Mouse (Mus musculus) brain, embryonic 18.5 days (tissue): Measurements from ENCODE around the gene Adssl1.

Experiments
- DNase-seq: peaks from one replicate; pipeline ENCODE4 v3.0.0-alpha.2; 2012; ENCODE audit warnings: low read depth, low spot score

Adssl1 gene

GRCm38 (mm10) chr12:112619686-112620353, at the start of gene Adssl1:
Adssl1 (plus strand) TSS chr12:112620045.
- DNase-seq = no peak

DNA sequence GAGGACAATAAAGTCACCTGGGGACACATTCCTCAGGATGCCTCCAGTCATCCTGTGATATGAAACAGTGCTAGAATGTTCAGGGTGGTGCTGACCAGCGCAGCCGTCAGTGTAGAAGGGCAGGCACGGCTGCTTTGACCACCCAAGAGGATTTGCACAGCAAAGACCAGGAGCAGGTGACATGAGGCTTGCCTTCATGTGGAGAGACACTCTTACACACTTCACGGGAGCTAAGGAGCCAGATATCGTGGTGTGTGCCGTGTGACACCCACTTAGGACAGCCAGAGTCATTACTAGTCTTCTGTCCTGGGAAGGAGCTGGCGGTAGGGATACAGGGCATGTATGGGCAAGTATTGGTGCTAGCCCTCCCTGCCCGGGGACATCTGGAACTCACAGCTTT, 49.7 kb upstream of the Adssl1 start:
- DNase-seq = no peak

- no peak for DNase-seq
These were observed 48.8 kb upstream of the Adssl1 start for GRCm38 (mm10) chr12:112571064-112571463.

DNA sequence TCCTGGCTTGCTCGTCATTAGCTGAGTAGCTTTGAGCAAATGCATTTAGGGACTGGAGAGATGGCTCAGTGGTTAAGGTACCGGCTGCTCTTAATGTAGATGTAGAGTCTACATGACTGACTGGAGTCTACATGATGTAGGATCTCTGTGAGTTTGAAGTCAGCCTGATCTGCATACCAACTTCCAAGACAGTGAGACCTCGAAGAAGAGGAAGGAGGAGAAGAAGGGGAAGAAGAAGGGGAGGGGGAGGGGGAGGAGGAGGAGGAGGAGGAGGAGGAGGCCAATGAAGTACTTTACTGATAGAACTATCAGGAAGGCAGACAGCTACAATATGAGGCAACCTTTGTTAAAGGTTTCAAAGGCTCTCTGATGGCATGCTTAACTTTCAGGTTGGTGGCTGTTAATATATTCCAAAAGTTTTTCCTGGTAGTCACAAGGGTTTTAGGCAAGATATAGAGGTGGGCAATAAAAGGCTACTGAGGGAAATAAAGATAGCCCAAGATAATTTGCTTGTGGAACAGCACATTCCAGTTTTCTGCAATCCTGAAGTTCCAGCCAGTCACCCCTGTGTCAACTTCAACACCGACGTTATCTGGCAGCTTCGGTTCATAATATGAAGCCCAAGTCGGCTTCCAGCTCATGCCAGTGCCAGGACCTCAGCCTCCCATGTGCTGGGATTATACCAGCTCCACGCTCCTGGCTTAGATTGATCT, 44.4 kb upstream of the Adssl1 start:
- no peak for DNase-seq

DNA sequence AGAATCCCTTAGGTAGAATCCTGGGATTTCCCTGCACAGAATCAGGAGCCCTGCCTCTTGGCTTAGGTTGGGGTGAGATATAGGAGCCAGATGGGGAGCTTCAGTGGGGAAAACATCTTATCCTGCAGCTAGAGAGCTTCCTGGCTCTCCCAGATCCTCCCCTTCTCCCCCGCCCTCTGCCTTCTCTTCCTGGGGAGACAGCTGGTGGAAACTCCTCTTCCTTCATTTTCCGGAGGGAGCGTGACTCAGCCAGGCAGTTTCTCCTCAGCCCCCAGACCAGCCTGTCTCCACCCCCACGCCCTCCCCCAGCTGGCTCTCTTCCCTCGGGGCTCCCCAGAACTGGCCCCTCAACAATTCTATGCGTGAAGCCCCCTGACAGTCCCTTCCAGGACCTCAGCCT, 43.5 kb upstream of the Adssl1 start:
- DNase-seq = no peak

DNA sequence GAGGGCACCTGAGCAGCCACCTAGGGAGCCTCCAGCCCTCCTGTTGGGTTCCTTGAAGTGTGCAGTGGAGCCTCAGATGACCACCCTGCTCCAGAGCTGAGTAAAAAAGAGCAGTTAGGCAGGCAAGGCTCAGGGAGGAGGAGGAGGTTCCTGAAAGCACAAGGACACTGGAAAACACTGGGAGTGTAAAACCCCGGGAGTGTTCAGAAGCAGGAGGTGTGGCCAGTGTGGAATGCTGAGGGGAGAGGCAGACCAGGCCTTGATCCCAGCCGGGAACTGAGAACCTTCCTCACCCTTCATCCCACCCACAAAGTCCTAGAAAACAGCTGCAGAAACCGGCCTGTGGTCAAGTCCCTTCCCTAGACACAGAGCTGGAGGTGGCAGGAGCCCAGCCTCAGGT, 43.1 kb upstream of the Adssl1 start:
- DNase-seq = no peak

DNA sequence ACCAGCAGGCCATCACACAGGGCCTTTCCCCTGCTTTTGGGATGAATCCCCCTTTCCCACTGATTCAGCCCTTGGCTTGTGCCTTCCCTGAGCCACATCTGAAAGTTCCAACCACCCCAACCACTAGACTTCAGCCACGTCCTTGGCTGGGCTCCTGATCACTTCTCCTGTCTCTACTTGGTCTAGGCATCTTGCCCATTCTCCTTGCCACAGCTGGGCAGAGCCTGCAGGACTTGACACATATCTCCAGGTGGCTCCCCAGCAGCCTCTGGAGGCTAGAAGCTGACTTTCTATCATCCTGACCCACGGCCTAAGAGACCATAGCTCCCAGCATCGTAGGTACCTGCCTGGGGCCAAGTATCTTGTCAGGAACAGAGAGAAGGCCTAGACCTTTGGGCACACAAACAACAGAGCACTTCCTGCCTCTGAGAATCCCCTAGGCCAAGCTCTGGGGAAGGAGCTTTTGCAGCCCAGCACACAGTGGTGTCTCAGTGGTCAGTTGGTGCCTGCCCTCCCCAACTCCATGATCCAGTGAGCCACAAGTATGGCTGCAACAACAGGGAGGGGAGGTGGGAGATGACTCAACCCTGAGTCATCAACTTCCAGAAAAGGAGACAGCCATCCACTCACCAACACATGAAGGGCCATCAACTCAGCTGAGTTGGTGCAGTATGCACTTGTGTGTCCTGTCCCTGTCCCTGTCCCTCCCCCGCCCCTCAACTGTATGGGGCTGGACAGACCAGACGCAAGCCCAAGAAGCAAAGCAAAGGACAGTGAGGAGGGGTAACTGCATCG, 41.4 kb upstream of the Adssl1 start:
- DNase-seq = no peak

- DNase-seq = no peak
These were observed 40.4 kb upstream of the Adssl1 start for GRCm38 (mm10) chr12:112579430-112579829.

GRCm38 (mm10) chr12:112579926-112580325, 39.9 kb upstream of the Adssl1 start:
- no peak for DNase-seq

DNA sequence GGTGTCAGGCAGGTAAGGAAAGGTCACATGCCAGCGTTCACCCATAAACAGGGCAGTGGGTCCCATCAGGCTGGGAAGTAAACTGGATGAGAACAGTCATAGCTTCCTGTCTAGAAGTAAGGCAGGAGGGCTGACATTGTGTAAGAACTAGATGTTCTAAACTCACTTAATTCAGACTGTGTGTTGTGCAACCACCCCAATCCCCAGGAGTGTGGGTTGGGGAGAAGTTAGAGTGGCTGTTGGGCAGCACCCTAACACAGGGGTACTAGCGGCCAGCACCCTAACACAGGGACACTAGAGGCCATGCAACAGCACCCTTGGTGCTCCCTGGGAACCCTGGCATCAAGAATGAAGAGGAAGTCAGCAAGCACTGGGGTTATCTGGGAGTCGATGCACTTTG, 38.7 kb upstream of the Adssl1 start:
- no peak for DNase-seq

DNA sequence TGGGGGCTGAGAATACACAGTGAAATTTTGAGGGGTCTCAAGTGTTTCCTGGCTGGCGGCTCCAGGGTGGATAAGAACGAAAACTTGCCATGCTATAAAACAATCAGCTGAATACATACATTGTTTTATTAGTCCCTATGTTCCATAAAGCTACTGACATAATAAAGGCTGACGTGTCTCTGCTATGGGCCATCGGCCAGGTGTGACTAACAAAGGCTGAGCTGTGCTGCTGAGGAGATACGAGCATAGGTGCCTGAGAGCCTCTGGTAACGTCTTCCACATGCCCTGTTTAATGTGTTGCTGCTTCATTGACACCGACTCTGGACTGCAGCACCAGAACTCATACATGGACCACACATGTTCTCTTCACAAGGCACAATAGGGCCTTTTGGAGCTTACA, 34.9 kb upstream of the Adssl1 start:
- DNase-seq = no peak

GRCm38 (mm10) chr12:112585924-112586538, 33.8 kb upstream of the Adssl1 start:
- no peak for DNase-seq

DNA sequence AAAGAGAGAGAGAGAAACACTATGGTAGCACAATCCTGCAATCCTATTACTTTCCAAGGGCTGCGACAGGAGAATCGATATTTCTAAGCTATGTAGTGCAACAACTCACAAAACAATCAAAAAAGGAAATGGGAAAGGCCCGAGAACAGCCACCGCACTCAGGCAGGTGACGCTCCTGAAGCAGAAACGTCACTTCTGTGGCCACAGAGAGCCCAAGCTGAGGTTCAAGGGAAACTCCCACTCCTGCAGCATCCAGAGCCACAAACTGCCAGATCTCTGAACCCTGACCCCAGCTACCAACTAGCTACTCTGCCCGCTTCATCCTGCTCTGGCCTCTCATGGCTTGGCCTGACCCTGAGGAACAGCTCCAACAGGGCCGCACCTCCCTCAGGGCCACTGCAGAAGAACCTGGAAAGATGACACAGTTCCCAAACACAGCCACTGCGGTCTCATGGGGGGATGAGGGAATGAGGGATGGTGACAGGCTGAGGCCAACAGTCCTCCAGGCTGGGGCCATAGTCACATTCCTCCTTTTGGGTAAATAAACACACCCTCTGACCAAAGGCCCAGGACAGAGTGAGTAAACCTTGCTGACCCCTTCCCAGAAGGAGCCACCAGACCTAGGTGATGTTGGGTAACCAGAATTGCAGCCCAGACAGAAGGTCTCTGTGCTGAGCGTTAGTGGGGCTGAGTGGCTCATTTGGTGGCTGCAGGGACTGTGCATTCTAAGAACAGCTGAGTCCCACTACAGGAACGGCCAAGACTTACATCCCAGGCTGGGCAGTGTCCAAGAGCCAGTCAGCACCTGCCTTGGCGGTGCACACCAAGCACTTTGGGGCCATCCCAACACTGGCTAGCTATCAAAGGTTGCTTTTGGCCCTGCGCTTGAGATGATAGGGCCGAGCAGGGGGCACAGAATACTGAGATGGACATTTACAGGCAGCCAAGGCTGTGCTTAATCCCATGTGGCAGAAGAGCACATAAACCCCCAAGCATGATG, 32.4 kb upstream of the Adssl1 start:
- DNase-seq = no peak

GRCm38 (mm10) chr12:112588426-112589256, 31.2 kb upstream of the Adssl1 start, which contains the start of gene Inf2:
Inf2 (plus strand) TSS chr12:112588784.
- DNase-seq = no peak

DNA sequence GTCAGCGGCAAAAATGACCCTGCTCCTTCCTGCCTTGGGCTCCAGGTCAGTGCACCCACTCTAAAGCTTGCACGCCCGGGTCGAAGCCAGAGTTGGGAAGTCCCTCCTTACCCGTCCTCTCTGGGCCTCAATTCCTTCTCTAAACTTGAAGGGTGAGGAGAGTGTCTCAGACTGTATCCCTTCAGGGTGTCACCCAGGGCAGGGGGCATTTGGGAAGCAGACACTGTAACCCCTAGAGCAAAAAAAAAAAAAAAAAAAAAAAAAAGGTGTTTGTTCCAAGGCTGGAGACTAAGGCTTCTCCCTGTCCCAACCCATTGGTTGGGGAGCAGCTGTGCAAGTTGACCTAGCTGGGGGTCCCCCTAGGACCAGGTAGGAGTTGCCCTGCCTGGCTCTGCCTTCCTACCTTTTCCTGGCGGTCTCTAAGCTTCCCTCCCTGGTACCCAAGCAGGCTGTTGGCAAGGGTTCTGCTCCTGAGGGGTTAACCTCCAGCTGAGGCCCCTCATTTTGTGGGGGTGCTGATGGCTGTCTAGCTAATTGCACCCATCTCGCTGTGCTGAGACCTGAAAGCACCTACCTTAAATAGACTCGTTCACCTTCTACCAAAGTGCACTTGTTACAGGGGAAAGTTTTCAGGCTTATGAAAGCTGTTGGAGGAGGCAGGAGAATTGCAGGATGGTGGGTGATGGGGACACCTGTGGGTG, 30.2 kb upstream of the Adssl1 start:
- DNase-seq = no peak

DNA sequence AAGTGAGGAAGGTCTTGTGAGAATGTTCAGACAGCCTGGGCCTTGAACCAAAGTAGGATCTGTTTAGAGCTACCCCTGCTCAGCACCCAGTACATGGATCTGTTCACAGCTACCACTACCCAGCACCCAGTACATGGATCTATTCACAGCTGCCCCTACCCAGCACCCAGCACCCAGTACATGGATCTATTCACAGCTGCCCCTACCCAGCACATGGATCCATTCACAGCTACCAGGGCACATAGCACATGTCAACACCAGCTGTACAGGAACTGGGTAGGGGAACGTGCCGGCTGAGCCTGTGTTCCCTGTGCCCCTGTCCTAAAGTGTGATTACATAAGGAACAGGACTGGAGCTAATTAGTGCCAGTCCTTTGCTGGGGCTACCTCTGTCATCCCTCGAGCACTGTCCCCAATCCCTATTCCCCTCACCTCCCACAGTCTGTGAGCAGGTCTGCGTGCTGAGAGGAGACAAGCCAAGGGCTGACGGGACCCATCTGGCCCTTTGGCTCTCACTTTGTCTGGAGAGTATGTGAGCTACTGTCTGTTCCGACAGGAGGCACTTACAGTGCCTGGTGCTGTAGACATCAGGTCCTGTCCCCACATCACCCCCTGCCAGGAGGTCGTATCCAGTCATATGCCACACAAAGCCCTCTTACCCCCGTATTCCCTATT, 29.1 kb upstream of the Adssl1 start:
- no peak for DNase-seq

GRCm38 (mm10) chr12:112591240-112591639, 28.6 kb upstream of the Adssl1 start:
- no peak for DNase-seq

DNA sequence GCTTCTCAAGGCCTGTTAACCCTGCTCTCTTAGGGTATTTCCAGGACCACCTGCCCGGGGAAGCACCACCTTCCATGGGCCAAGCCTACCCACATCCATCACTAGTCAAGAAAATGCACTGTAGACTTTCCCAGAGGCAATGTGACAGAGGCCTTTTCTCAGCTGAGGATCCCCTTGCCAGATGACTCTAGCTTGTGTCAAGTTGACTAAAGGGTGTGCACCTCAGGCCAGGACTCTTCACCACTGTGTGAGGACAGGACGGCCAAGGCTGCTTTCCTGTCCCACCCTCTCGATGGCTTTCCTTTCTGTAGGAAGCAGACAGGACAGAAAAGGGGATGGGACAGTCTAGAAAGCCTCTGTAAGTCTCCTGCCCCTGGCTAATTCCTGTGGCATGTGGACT, 28.1 kb upstream of the Adssl1 start:
- no peak for DNase-seq
